Mouse (Mus musculus): Measurements from ENCODE around the gene Ska3. TPM values are rescaled to one million over a fixed set of nuclear protein-coding genes. Genes with fewer than 3 reads are reported as not detected.
A peak's percentile ranks its signal among the peaks of the same experiment; 100 is the strongest.

Gene Ska3
- 12.9 and 16.2 TPM in 2 replicates for polyA plus RNA-seq (2015; fragmentation: Nextera tagmentation; extraction: Ambion mirVana)

DNA sequence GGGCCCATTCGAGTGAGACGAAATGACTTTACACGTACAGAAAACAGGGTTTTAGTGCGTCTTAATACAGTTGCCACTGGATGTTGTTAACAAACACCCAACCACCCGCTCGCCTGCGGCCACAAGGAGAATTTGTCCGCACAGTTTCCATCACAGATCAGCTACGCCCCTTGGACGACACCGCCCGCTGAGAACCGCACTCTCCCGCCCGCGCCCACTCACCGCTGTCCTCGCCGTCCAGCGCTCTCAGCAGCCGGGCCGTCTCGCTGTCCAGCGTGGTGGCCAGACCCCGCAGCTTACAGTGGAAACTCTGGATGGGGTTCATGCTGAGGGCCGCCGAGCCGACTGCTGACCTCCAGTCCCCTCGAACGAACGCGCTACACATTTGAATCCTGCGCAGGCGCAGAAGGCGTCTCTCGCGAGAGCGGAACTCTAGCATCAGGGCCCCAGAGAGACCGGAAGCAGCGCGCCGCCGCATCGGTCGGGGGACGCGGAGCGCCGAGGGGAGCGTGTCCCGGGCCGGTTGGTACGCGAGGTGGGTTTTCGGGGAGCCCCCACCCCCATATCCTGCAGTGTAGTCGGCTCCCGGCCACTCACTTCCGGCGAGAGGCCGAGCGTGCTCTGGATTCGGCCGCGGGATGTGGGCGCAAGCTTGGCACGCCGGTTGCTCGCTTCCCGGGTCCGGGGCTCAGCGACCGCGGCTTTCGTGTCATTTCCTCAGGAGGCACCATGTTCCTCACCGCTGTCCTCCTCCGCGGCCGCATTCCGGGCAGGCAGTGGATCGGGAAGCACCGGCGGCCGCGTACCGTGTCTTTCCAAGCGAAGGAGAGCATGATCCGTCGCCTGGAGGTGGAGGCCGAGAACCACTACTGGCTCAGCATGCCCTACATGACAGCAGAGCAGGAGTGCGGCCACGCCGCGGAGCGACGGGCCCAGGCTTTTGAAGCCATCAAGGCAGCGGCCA is at the start of gene Ska3, which contains the start of gene Mrpl57:
TSS of gene Ska3 (minus strand) at position 398 of the 964 bp plus-strand sequence.
TSS of gene Mrpl57 (plus strand) at position 447 of the 964 bp plus-strand sequence.
- DNase-seq (ENCODE audit: low spot score): peak; percentile 96
- peaks cover 7% of the 10 kb centered on the region for H3K36me3 ChIP-seq (ENCODE audit: insufficient read depth, low read length)
- no peaks in the 10 kb centered on the region for H3K9me3 ChIP-seq (replicated peaks; ENCODE audit: low read length)
- peak within 1 kb of the TSS; percentile 87 for H3K9ac ChIP-seq (ENCODE audit: low read depth, low read length)
- 0 out of 2 replicates have a peak, but pooled peaks cover 7% of the 10 kb centered on the region for H3K4me1 ChIP-seq (replicated peaks; ENCODE audit: insufficient read depth, low read length)
- H3K27me3 ChIP-seq (ENCODE audit: insufficient read depth, low read length): no peaks in the 10 kb centered on the region
- H3K4me3 ChIP-seq (replicated peaks; ENCODE audit: low read depth, low read length): peak within 1 kb of the TSS; percentile 73
- under 1% methylated on average over 92 of the region's 96 CpGs for WGBS
- peak within 1 kb of the TSS; percentile 97 for H3K27ac ChIP-seq
- ATAC-seq (replicated peaks; ENCODE audit: low FRiP score, low read depth): peak; percentile 94
- TF ChIP-seq CTCF (IDR thresholded peaks at IDR 0.05; ENCODE audit: low read depth): peak; percentile 11; the same call in 1 of the 2 replicates
- H3K4me2 ChIP-seq (ENCODE audit: low read length): peak within 1 kb of the TSS; percentile 63

GRCm38 (mm10) chr14:57866676-57867276 is 40.8 kb upstream of the Ska3 start:
- H3K36me3 ChIP-seq (ENCODE audit: insufficient read depth, low read length): peaks cover 14% of the 10 kb centered on the region
- no peak overlapping the region for H3K4me2 ChIP-seq (ENCODE audit: low read length)
- no peak overlapping the region for H3K27ac ChIP-seq
- H3K27me3 ChIP-seq (ENCODE audit: insufficient read depth, low read length): no peaks in the 10 kb centered on the region
- WGBS: 87% methylated on average over 3 of the region's 3 CpGs
- H3K9me3 ChIP-seq (replicated peaks; ENCODE audit: low read length): no peaks in the 10 kb centered on the region
- no peak for ATAC-seq (replicated peaks; ENCODE audit: low FRiP score, low read depth)
- no peak for DNase-seq (ENCODE audit: low spot score)
- H3K4me1 ChIP-seq (replicated peaks; ENCODE audit: insufficient read depth, low read length): no peaks in the 10 kb centered on the region
- H3K4me3 ChIP-seq (replicated peaks; ENCODE audit: low read depth, low read length): no peak overlapping the region
- no peak overlapping the region for H3K9ac ChIP-seq (ENCODE audit: low read depth, low read length)
- no peak for TF ChIP-seq CTCF (IDR thresholded peaks at IDR 0.05; ENCODE audit: low read depth)

DNA sequence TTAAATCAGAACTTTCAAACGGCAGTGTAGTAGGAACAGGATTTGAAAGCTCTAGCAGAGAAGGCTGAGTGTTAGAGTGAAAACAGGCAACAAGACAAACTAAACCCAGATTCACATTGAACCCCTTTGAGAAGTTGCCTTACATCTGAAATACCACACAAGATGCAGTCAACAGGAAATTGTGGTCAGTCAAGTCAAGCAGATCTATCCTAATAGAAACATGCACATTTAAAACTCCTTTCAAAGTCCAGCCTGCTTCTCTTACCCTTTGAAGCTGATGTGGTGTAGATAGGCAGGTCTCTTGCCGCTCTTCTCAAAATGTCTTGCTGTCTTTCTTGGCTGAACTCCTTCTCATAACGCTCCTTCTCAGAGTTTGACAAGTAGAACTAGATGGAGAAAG is 39.3 kb upstream of the Ska3 start:
- peaks cover 14% of the 10 kb centered on the region for H3K36me3 ChIP-seq (ENCODE audit: insufficient read depth, low read length)
- no peaks in the 10 kb centered on the region for H3K27me3 ChIP-seq (ENCODE audit: insufficient read depth, low read length)
- H3K4me3 ChIP-seq (replicated peaks; ENCODE audit: low read depth, low read length): no peak overlapping the region
- H3K27ac ChIP-seq: no peak overlapping the region
- H3K4me2 ChIP-seq (ENCODE audit: low read length): no peak overlapping the region
- H3K9ac ChIP-seq (ENCODE audit: low read depth, low read length): no peak overlapping the region
- no peak for TF ChIP-seq CTCF (IDR thresholded peaks at IDR 0.05; ENCODE audit: low read depth)
- DNase-seq (ENCODE audit: low spot score) (no peak), ATAC-seq (replicated peaks; ENCODE audit: low FRiP score, low read depth) (no peak)
- no peaks in the 10 kb centered on the region for H3K9me3 ChIP-seq (replicated peaks; ENCODE audit: low read length)
- 85% methylated on average over 3 of the region's 3 CpGs for WGBS
- H3K4me1 ChIP-seq (replicated peaks; ENCODE audit: insufficient read depth, low read length): no peaks in the 10 kb centered on the region

- Histone ChIP-seq H3K27me3 (ENCODE audit: insufficient read depth, low read length) (no peaks in the 10 kb centered on the region), H3K9me3 (replicated peaks; ENCODE audit: low read length) (no peaks in the 10 kb centered on the region), H3K9ac (ENCODE audit: low read depth, low read length) (no peak overlapping the region), H3K4me2 (ENCODE audit: low read length) (no peak overlapping the region), H3K27ac (no peak overlapping the region), H3K4me1 (replicated peaks; ENCODE audit: insufficient read depth, low read length) (no peaks in the 10 kb centered on the region), H3K4me3 (replicated peaks; ENCODE audit: low read depth, low read length) (no peak overlapping the region), H3K36me3 (ENCODE audit: insufficient read depth, low read length) (peaks cover 14% of the 10 kb centered on the region)
- ATAC-seq (replicated peaks; ENCODE audit: low FRiP score, low read depth) (no peak), DNase-seq (ENCODE audit: low spot score) (peak; percentile 11)
- no peak for TF ChIP-seq CTCF (IDR thresholded peaks at IDR 0.05; ENCODE audit: low read depth)
- WGBS: 57% methylated on average over 2 of the region's 2 CpGs
These were observed 37.1 kb upstream of the Ska3 start for GRCm38 (mm10) chr14:57863129-57863528.

DNA sequence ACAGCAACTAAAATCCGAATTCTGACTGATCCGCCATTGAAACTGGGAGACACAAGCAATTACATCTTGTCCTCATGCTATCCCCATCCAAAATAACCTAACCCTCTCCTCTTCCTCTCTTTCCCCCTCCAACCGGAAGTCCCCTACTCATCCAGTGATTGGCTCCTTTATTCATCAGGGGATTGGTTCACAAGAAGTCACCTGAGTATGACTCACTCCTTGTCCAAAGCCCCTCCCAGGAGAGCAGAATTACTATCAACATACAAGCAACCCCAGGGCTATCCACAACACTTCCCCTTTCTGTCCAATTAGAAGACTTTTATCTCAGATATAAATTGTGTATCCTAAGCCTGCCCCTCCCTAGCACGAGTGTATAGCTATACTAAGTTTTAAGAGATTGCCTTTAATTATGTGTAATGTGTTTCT is 36.0 kb upstream of the Ska3 start:
- no peak for DNase-seq (ENCODE audit: low spot score)
- Histone ChIP-seq H3K4me1 (replicated peaks; ENCODE audit: insufficient read depth, low read length) (no peaks in the 10 kb centered on the region), H3K27me3 (ENCODE audit: insufficient read depth, low read length) (no peaks in the 10 kb centered on the region), H3K27ac (no peak overlapping the region), H3K9ac (ENCODE audit: low read depth, low read length) (no peak overlapping the region), H3K36me3 (ENCODE audit: insufficient read depth, low read length) (peaks cover 18% of the 10 kb centered on the region), H3K4me3 (replicated peaks; ENCODE audit: low read depth, low read length) (no peak overlapping the region), H3K4me2 (ENCODE audit: low read length) (no peak overlapping the region), H3K9me3 (replicated peaks; ENCODE audit: low read length) (no peaks in the 10 kb centered on the region)
- 91% methylated on average over 4 of the region's 4 CpGs for WGBS
- no peak for TF ChIP-seq CTCF (IDR thresholded peaks at IDR 0.05; ENCODE audit: low read depth)
- ATAC-seq (replicated peaks; ENCODE audit: low FRiP score, low read depth): no peak

GRCm38 (mm10) chr14:57859520-57859919 is 33.5 kb upstream of the Ska3 start:
- no peak for TF ChIP-seq CTCF (IDR thresholded peaks at IDR 0.05; ENCODE audit: low read depth)
- Histone ChIP-seq H3K36me3 (ENCODE audit: insufficient read depth, low read length) (peaks cover 6% of the 10 kb centered on the region; the same call in 1 of the 2 replicates), H3K9me3 (replicated peaks; ENCODE audit: low read length) (no peaks in the 10 kb centered on the region), H3K4me3 (replicated peaks; ENCODE audit: low read depth, low read length) (no peak overlapping the region), H3K9ac (ENCODE audit: low read depth, low read length) (no peak overlapping the region), H3K27ac (peak overlapping the region; percentile 31; the same call in 1 of the 2 replicates), H3K4me1 (replicated peaks; ENCODE audit: insufficient read depth, low read length) (no peaks in the 10 kb centered on the region), H3K4me2 (ENCODE audit: low read length) (no peak overlapping the region), H3K27me3 (ENCODE audit: insufficient read depth, low read length) (no peaks in the 10 kb centered on the region)
- ATAC-seq (replicated peaks; ENCODE audit: low FRiP score, low read depth): no peak
- DNase-seq (ENCODE audit: low spot score): peak; percentile 66
